Mouse (Mus musculus) left cerebral cortex, adult 8-10 months (tissue): ENCODE results near the gene Rapgef5. TPM values are rescaled to one million over a fixed set of nuclear protein-coding genes. Genes with fewer than 3 reads are reported as not detected.

ENCODE experiments used
- DNase-seq, 2 experiments: peaks; one replicate each; pipeline ENCODE4 v3.0.0; 2022; ENCODE audit warnings: low spot score in 2 of 2
- total RNA-seq, 4 experiments: library from RNA; stranded (reverse); gene quantifications; 2 replicates each; pipeline ENCODE4 v1.2.4; 2022

Gene Rapgef5
- total RNA-seq, 4 experiments from 2014 or later: 136 to 139 (median 137) TPM

- DNase-seq: no peak
Measured at GRCm38 (mm10) chr12:117669610-117670400, 153.5 kb downstream of the Rapgef5 start.

GRCm38 (mm10) chr12:117673188-117673587 is 156.9 kb downstream of the Rapgef5 start:
- DNase-seq: no peak

- DNase-seq: no peak
Measured at GRCm38 (mm10) chr12:117674511-117674910, 158.2 kb downstream of the Rapgef5 start.

- DNase-seq: no peak
Measured at GRCm38 (mm10) chr12:117676265-117676664, 160.0 kb downstream of the Rapgef5 start.

- DNase-seq: no peak
Measured at GRCm38 (mm10) chr12:117678916-117679315, 162.6 kb downstream of the Rapgef5 start.

- no peak for DNase-seq
Measured at GRCm38 (mm10) chr12:117679795-117680194, 163.5 kb downstream of the Rapgef5 start.

GRCm38 (mm10) chr12:117681273-117681672 is 165.0 kb downstream of the Rapgef5 start:
- no peak for DNase-seq

- DNase-seq: no peak
Measured at GRCm38 (mm10) chr12:117683377-117683776, 167.1 kb downstream of the Rapgef5 start.

GRCm38 (mm10) chr12:117683984-117684383 is 167.7 kb downstream of the Rapgef5 start:
- no peak for DNase-seq

- DNase-seq: no peak
Measured at GRCm38 (mm10) chr12:117684788-117685187, 168.5 kb downstream of the Rapgef5 start.

GRCm38 (mm10) chr12:117685336-117685735 is 169.1 kb downstream of the Rapgef5 start:
- no peak for DNase-seq

- DNase-seq: no peak
Measured at GRCm38 (mm10) chr12:117686732-117687131, 170.5 kb downstream of the Rapgef5 start.

- DNase-seq: peak; percentile 39 to 46
Measured at GRCm38 (mm10) chr12:117688655-117689548, 172.6 kb downstream of the Rapgef5 start.

- DNase-seq: no peak
Measured at GRCm38 (mm10) chr12:117691336-117691735, 175.1 kb downstream of the Rapgef5 start.

GRCm38 (mm10) chr12:117692775-117693174 is 176.5 kb downstream of the Rapgef5 start:
- no peak for DNase-seq

GRCm38 (mm10) chr12:117699950-117700665 is 183.8 kb downstream of the Rapgef5 start:
- no peak for DNase-seq

GRCm38 (mm10) chr12:117700927-117701326 is 184.6 kb downstream of the Rapgef5 start:
- no peak for DNase-seq

- no peak for DNase-seq
Measured at GRCm38 (mm10) chr12:117702291-117702690, 186.0 kb downstream of the Rapgef5 start.

- DNase-seq: no peak
Measured at GRCm38 (mm10) chr12:117702928-117703327, 186.6 kb downstream of the Rapgef5 start.

- no peak for DNase-seq
Measured at GRCm38 (mm10) chr12:117703413-117703812, 187.1 kb downstream of the Rapgef5 start.

GRCm38 (mm10) chr12:117705308-117705707 is 189.0 kb downstream of the Rapgef5 start:
- no peak for DNase-seq

GRCm38 (mm10) chr12:117709280-117709679 is 193.0 kb downstream of the Rapgef5 start:
- DNase-seq: no peak
